Mouse (Mus musculus) frontal cortex, adult 2 months (tissue): ENCODE data around the gene Galnt9. TPM values are rescaled to one million over a fixed set of nuclear protein-coding genes. Genes with fewer than 3 reads are reported as not detected.

Source experiments
- DNase-seq, 2 experiments: peaks; one replicate each; pipeline ENCODE4 v3.0.0; 2022; ENCODE audit warnings: low spot score in 1 of 2; ENCODE audit errors: extremely low spot score in 1 of 2
- polyA plus RNA-seq: library from polyadenylated mRNA; depleted of rRNA; stranded (reverse); fragments of >200 nt; gene quantifications from 2 replicates; pipeline ENCODE4 v1.2.3, GENCODE M21; 2012

Galnt9 gene
- polyA plus RNA-seq, 1 experiment = 43.8 TPM

DNA sequence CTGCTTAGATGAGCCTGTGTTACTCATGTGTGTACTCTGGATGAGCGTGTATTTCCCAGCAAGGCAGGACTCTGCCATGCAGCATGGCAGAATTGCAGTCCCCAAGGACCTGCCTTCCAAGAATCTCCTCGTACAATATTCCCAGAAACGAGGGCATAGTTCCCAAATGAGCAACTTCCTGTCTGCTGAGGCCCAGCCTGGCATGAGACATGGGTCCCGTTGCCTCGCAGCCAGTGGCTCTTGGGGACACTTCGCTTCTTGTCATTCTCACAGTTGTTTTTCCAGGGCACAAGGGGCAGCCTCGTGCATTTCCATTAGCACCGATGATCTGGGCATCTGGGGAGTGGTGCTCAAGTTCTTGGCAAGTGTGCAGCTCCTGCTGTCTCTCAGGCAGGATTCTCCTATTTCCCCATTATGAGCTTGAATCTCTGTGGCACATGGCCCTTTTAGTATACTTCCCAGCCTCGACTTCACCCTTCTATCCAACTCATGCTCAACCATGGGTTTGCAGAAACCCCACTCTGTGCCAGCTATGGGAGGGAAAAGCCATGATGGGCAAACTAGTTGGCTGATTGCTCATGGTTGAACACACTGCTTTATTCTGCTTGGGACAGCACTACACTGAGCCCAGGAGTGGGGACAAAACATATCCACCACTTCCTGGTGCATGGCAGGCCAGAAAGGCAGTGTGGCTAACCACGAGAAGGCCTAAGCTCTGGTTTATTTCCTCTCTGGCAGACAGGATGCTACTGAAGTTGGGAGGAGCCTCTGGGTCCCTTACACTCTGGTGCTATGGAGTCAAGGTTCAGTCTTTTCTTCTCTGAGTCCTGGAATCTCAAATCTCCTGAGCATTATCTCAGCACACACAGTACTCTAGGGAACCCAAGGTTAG is 38.7 kb downstream of the Galnt9 start:
- DNase-seq = no peak

DNA sequence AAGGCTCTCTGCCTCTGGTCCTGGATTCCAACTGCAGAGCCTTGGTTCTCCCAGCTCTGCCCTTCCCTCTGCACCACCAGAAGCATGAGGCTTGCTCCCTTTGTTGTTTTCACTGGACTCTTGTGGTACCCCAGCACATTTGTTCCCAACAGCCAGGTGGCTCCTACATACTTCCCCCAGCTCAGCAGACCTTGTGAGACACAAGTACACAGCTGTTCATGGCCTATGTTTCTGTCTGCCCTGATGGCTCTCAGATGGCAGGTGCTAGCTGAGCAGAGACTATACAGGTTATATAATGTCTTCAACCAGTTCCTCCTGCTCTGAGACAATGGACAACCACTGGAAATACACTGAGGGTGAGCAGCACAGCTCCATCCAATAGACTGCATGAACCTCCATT is 43.3 kb downstream of the Galnt9 start:
- no peak for DNase-seq

GRCm38 (mm10) chr5:110589833-110590232 is 45.7 kb downstream of the Galnt9 start:
- DNase-seq = no peak

- peak; percentile 28 to 66 for DNase-seq
Measured at GRCm38 (mm10) chr5:110594465-110594864, 50.3 kb downstream of the Galnt9 start.

GRCm38 (mm10) chr5:110595341-110595740 is 51.2 kb downstream of the Galnt9 start:
- DNase-seq = peak; percentile 49 to 76

- no peak for DNase-seq
Measured at GRCm38 (mm10) chr5:110596086-110596780, 52.1 kb downstream of the Galnt9 start.

GRCm38 (mm10) chr5:110597502-110597901 is 53.3 kb downstream of the Galnt9 start:
- no peak for DNase-seq

DNA sequence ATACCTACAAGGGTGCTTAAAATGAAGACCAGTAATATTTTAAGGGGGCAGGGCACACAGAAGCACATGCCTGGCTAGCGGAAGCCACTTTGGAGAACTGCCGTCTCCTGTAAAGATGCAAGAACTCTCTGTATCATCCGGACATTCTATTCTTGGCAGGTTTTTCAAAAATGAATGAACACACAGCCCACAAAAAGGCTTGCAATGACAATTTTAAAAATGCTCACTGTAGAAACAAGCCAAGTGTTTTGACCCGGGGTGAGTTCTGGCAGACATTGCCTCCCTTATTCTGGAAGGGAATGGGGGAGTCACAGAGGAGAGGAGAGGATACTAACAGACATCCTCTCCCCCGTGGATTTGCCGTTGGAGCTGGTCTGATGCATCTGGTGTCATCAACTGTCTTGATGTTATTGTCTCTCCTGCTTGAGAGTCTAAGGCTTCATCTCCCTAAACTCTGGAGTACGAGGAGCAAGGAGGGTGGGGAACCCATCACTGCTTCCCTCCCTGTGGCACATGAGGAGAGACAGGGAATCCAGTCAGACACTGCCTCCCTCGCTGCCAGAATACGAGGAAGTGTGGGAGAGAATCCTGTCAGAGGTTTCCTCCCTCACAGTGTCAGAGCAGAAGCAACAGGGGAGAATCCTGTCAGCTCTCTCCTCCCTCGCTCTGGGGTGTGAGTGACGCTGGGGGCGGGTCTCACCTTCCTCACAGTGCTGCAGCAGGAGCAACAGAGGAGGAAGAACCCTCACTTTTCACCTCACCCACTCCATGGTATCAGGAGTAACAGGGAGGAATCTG is 54.3 kb downstream of the Galnt9 start:
- DNase-seq = peak; percentile 77 to 89

GRCm38 (mm10) chr5:110603016-110603685 is 59.0 kb downstream of the Galnt9 start:
- DNase-seq = no peak

- no peak for DNase-seq
Measured at GRCm38 (mm10) chr5:110604311-110604710, 60.2 kb downstream of the Galnt9 start.

- no peak for DNase-seq
Measured at GRCm38 (mm10) chr5:110605531-110606221, 61.5 kb downstream of the Galnt9 start.

DNA sequence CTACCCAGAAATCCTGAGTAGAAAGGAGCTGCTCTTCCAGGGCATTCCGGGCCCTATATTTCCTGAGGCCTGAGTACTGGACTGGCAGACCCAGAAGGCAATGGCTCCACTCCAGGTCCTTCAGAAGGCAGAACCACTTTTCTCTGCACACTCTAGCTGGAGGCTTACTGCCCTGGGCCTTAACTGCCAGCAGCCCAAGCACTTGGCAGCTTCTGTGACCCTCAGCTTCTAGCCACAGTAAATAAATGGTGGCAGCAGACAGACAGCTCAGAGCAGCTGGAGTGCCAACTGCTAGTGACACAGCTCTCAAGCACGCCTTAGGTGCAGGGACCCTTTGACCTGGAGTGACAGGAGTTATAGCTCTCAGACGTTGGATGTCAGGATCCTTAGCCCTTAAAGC is 63.6 kb downstream of the Galnt9 start:
- no peak for DNase-seq

- no peak for DNase-seq
Measured at GRCm38 (mm10) chr5:110608336-110608735, 64.2 kb downstream of the Galnt9 start.

DNA sequence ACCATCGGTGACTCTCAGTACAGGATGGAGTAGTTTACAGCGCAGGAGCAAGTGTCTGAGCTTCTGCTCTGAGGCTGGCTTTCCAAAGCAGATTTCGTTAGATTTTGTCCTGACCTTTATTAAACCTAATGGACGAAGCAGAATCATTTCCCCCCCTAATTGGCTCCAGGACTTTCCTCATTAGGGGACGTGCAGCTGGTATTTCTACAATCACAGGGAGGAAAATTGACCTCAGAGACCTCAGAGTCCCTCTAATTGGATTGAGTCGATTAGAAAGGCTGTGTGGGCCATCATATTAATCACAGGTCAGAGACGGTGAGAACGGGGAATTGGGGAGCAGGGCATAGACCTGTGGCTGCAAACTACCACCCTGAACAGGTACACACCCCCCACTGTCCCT is 64.8 kb downstream of the Galnt9 start:
- no peak for DNase-seq

DNA sequence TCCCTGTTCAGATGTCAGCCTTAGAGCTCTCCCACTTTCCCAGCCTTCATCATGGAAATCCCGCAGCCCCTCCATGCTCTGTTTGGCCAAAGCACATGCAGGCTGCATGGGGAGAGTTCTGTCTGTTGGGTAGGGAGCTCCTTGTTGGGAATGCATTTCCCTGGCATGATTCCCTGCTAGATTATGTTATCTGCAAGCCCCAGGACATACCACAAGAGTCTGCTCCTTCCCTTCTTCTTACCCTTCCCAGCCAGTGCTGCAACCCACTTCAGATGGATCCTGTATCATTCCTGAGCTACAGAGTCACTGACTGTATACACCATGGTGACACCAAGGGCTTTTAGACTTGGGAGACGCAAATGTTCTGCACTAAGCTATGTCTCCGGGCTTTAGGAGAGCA is 65.3 kb downstream of the Galnt9 start:
- DNase-seq = no peak

DNA sequence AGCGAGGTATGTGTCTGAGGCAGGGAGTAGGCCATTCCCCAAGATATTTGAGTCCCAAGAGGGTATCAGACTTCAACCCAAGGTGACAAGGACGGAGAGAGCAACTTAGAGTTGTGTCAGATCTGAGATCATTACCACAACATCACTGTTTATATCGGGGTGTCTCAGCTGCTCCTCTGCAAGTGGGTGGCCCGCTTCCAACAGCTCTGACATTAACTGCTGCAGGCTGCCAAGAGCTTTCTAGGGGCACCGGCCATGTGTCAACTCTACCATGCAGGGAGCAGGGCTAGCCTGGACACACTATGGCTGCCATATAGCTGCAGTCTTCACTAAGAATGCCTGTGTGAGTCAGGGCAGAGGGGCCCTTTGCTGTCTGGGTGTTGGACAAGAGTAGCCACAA is 65.7 kb downstream of the Galnt9 start:
- DNase-seq = no peak

GRCm38 (mm10) chr5:110610484-110610883 is 66.3 kb downstream of the Galnt9 start:
- no peak for DNase-seq

- no peak for DNase-seq
Measured at GRCm38 (mm10) chr5:110611435-110612158, 67.4 kb downstream of the Galnt9 start.

DNA sequence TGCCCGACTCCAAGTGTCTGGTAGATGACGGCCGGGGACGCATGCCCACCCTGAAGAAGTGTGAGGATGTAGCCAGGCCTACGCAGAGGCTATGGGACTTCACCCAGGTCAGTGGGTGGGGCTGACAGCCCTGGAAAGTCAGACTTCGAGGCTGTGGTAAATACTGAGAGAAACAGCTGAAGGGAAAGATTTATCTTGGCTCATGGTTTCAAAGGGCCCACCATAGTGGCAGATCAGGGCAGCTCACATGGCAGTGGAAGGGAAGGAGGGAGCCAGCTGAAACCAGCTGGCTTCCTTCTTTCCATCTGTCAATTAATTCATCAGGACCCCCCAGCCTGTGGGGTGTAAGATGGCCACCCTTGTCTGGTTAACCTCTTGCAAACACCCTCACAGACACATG is 75.1 kb downstream of the Galnt9 start:
- no peak for DNase-seq
